Mouse (Mus musculus) hematopoietic stem cell, adult 5-6 weeks (primary cell): Measurements from ENCODE around the gene Nfkb1. TPM values are rescaled to one million over a fixed set of nuclear protein-coding genes. Genes with fewer than 3 reads are reported as not detected.

ENCODE experiments used
- ATAC-seq, 2 experiments: fragments of 125-278 bp in 1 of 2; replicated peaks in 1 of 2; 2 replicates each; pipeline ENCODE4 v1.8.0; 2016 to 2017; ENCODE audit warnings: inconsistent platforms in 2 of 2, mild to moderate bottlenecking in 2 of 2, moderate number of reproducible peaks in 2 of 2, low read depth in 1 of 2, moderate TSS enrichment in 1 of 2; ENCODE audit not compliant: low FRiP score in 2 of 2, poor library complexity in 2 of 2, severe bottlenecking in 2 of 2, insufficient read depth in 1 of 2, low TSS enrichment in 1 of 2
- total RNA-seq: library from RNA; stranded (forward); fragments of 172-1452, 232-1000 nt; gene quantifications from 2 replicates; pipeline ENCODE4 v1.2.3, GENCODE M21; 2017

The Nfkb1 gene
- total RNA-seq, 1 experiment from 2014 or later = 128 TPM

DNA sequence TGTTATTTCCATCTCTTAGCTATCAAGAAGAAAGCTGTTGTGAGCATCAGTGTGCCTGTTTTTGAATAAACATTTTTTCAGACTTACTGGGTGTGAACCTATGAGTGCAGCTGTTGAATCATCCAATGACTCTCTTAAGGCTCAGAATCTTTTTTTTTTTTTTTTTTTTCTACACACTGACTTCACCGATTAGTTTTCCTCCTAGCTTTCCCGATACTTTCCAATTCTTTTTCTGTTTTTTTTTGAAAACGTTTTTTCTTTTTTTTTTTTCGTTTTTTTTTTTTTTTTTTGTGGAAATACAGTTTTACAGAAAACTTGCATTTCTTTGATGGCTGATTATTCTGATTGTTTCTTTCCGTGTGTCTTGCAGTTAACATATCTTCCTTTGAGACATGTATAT is 138.5 kb downstream of the Nfkb1 start:
- no peak for ATAC-seq

DNA sequence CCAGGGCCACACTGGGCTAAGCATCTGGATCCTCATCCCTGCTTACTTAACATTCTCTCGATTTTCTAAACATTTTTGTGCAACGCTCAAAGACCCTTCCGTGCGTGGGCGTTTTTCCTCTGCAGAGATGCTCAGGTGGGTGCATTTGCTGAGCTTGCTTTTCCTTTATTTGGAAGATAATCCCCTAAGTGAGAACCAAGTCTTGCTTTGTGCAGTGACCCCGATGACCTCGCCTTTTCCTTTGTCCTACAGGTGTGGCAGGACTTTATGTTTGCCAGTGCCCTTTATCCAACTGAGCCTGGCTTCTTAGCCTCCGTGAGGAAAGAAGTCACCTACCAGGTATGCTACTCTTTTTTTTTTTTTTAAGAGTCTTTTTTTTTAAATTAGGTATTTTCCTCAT is 144.0 kb downstream of the Nfkb1 start:
- no peak for ATAC-seq

DNA sequence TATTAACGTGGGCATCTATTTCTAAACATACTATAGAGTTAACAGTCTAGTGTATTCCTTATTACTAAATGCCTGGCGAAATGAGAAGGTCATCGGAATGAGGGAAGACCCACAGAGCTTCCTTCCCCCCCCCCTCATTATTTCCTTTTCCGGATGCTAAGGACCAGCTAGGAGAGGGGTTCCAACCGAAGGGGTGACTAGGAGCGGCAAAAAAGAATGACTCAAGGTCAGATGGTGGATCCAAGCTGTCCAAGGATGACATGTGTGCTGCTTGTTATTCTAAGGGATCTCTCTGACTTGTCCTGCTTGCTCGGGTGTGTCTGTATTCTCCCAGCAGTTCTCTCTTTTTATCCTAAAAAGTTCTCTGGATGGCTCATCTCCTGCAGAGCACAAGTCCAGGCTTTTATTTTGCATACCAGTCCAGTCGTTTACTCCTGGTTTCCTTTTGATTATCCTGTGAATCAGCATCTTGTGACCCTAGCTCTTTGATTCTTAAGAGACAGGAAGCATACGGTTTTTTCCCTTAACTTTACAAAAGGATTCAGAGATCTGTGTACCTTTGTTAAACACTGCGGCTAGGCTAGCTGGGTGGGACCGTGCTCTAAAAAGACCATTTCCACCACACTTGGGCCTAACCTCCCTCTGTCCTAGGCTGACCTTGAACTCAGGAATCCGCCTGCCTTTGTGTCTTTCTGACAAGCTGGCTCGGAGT is 145.0 kb downstream of the Nfkb1 start:
- no peak for ATAC-seq

Other genes starting within 250 kb of the Nfkb1 start
- gene Manba, start 205.9 kb downstream of the Nfkb1 start, total RNA-seq = 27.6 and 31.6 TPM in 2 replicates
- gene Slc39a8, start 133.7 kb upstream of the Nfkb1 start, total RNA-seq = 12.3 and 21.0 TPM in 2 replicates